Mouse (Mus musculus) intestine, embryonic 15.5 days (tissue): ENCODE data around the gene 6030468B19Rik. TPM values are rescaled to one million over a fixed set of nuclear protein-coding genes. Genes with fewer than 3 reads are reported as not detected.

Experiments used
- ATAC-seq: fragments of 200-750 bp; cut with Nextera tagmentation; 2 replicates; pipeline ENCODE4 v1.8.0; 2017; ENCODE audit warnings: moderate TSS enrichment, moderate library complexity
- H3K27ac ChIP-seq: fragments of 300-500 bp; sonication (generic); 2 replicates; pipeline ENCODE4 v1.5.1; 2015; ENCODE audit warnings: mild to moderate bottlenecking, inconsistent platforms
- H3K27me3 ChIP-seq: fragments of 300-500 bp; sonication (generic); replicated peaks from 2 replicates; pipeline ENCODE4 v1.6.1; 2015; ENCODE audit warnings: inconsistent platforms
- H3K36me3 ChIP-seq: fragments of 300-500 bp; sonication (generic); 2 replicates; pipeline ENCODE4 v1.6.1; 2015; ENCODE audit warnings: inconsistent platforms
- H3K4me1 ChIP-seq: fragments of 300-500 bp; sonication (generic); replicated peaks from 2 replicates; pipeline ENCODE4 v1.6.1; 2015; ENCODE audit warnings: inconsistent platforms
- H3K4me2 ChIP-seq: fragments of 300-500 bp; sonication (generic); replicated peaks from 2 replicates; pipeline ENCODE4 v1.6.1; 2015; ENCODE audit warnings: mild to moderate bottlenecking, inconsistent platforms
- H3K4me3 ChIP-seq: fragments of 300-500 bp; sonication (generic); replicated peaks from 2 replicates; pipeline ENCODE4 v1.5.1; 2015; ENCODE audit warnings: inconsistent platforms
- H3K9ac ChIP-seq: fragments of 300-500 bp; sonication (generic); 2 replicates; pipeline ENCODE4 v1.6.1; 2015; ENCODE audit warnings: inconsistent platforms
- H3K9me3 ChIP-seq: fragments of 300-500 bp; sonication (generic); 2 replicates; pipeline ENCODE4 v1.6.1; 2016; ENCODE audit warnings: inconsistent platforms
- WGBS: fragments of 180-500 bp; shearing (Covaris S2); methylation state at CpG from one replicate; pipeline ENCODE4 v1.1.7; 2015; 5-methylcytosine and 5-hydroxymethylcytosine counted together
- polyA plus RNA-seq: library from polyadenylated mRNA; unstranded; fragments of >200 nt; fragmentation: Nextera tagmentation; extraction: Ambion mirVana; gene quantifications from 2 replicates; pipeline ENCODE4 v1.2.1, GENCODE M21; 2015

The 6030468B19Rik gene
- polyA plus RNA-seq, 1 experiment from 2014 or later, result 1.1 TPM

DNA sequence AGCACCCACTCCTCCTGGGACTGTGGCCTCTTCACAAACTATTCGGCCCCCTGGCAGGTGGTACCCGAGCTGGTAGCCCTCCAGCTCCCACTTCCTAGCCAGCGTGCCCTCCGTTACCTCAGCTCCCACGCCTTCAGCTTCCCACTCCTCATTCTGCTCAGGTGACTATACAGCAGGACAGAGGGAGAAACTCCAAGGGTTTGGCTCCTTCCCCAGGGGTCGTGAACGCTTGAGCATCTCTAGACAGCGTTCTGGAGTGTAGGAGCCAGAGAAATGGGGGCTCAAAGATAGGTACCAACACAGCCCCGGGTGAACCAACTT, 6.1 kb upstream of the 6030468B19Rik start:
- Histone ChIP-seq H3K4me3 (peak overlapping the region; percentile 29), H3K27me3 (no peaks in the 10 kb centered on the region), H3K9me3 (no peaks in the 10 kb centered on the region), H3K36me3 (no peaks in the 10 kb centered on the region), H3K9ac (peak overlapping the region; percentile 40; the same call in 1 of the 2 replicates), H3K4me1 (peaks cover 19% of the 10 kb centered on the region), H3K27ac (peak overlapping the region; percentile 88), H3K4me2 (peak overlapping the region; percentile 64)
- no peak for ATAC-seq
- 88% methylated on average over 9 of the region's 9 CpGs for WGBS

DNA sequence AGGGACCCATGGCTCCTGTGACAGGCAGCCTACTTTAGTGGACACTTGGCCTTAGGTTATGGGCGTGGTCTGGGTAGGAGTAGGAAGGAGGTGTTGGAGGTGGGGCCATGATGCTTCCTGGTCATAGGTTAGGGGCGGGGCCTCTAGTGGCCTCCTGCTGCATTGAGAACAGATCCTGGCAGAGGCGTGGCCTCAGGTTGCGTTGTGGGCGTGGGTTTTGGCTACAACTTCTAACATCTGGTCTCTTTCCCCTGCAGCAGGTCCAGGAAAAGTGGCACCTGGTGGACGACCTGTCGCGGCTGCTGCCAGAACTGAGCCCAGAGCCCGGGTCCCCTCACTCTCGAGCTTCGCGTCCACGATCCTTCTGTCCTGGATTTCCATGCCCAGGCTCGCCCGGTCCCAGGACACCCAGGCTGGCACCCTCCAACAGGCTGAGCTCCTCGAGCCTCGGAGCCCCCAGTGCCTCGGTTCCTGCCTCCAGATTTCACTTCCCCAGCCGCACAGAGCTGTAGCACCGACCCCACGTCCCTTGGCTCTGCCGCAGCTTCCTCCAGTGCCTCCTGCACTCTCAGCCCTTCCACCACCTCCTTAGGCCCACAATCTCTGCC, 5.1 kb upstream of the 6030468B19Rik start:
- Histone ChIP-seq H3K4me1 (peaks cover 21% of the 10 kb centered on the region), H3K9me3 (no peaks in the 10 kb centered on the region), H3K4me3 (peak overlapping the region; percentile 24), H3K27me3 (no peaks in the 10 kb centered on the region), H3K9ac (peak overlapping the region; percentile 47), H3K36me3 (no peaks in the 10 kb centered on the region), H3K4me2 (peak overlapping the region; percentile 64), H3K27ac (peak overlapping the region; percentile 88)
- WGBS, result 8% methylated on average over 22 of the region's 22 CpGs
- ATAC-seq, result peak; percentile 83

DNA sequence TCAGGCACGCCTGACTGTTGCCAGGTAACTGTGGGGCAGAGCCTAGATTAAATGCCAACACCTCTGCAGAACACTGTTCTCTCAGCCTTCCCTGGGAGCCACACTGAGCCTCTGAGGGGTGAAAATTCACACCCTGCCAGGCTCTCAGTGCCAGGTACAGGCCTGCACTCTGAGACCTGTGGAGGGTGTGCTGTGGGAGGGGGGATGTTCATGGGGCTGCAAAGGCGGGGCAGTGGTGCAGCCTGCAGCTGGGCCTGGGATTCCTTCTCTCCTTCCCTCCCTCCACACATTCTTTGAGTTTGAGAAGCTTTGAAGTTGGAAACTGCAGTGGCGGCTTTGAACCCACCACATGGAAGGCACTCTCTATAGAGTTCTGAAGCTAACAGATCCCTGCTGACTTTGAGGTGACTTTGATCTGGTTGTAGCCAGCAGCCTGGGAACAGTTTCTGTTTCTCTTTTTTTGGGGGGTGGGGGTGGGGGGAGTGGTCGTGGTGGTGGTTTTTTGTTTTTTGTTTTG, 3.4 kb upstream of the 6030468B19Rik start:
- peak overlapping the region; percentile 22; the same call in 1 of the 2 replicates for H3K27ac ChIP-seq
- H3K27me3 ChIP-seq, result no peaks in the 10 kb centered on the region
- no peak overlapping the region for H3K4me2 ChIP-seq
- no peaks in the 10 kb centered on the region for H3K9me3 ChIP-seq
- H3K9ac ChIP-seq, result no peak overlapping the region
- no peak overlapping the region for H3K4me3 ChIP-seq
- 67% methylated on average over 4 of the region's 4 CpGs for WGBS
- H3K4me1 ChIP-seq, result peaks cover 33% of the 10 kb centered on the region
- no peak for ATAC-seq
- H3K36me3 ChIP-seq, result no peaks in the 10 kb centered on the region

DNA sequence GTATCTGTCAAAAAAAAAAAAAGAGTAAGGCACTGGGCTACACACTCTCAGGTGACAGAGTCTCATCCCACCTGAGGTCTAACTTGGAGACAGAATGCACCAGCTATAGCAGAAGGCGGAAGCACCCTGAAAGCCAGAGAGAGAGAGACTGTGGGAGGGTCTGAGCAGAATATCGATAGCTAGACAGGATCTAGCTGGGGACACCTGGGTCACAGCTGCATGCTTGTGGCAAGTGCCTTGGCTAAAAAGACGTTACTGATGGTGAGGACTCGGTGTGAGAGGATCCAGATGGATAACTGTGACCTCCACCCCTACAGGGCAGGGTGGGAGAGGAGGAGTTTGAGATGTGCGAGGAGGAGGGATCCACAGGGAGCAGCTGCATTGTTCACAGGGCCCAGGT, 506 bp upstream of the 6030468B19Rik start:
- ATAC-seq, result no peak
- no peak overlapping the region for H3K27ac ChIP-seq

DNA sequence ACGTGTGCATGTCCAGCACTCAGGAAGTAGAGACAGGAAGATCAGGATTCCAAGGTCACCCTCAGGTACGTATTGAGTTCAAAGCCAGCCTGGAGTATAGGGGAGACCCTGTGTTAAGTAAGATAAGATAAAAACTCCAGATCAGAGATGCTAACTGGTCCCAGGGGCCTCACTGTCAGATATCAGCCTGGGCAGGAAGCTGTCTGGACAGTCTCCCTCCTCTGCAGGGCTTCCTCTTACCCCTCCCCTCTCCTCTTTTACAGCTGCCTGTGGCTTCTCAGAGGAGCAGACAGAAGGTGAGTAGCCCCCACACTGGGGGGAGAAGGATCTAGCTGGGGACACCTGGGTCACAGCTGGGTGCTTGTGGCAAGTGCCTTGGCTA, 691 bp downstream of the 6030468B19Rik start:
- Histone ChIP-seq H3K9me3 (no peaks in the 10 kb centered on the region), H3K27me3 (no peaks in the 10 kb centered on the region), H3K4me2 (no peak overlapping the region), H3K27ac (0 out of 2 replicates have a peak overlapping the region, but pooled peaks have one; percentile 1), H3K4me1 (peaks cover 14% of the 10 kb centered on the region), H3K36me3 (no peaks in the 10 kb centered on the region), H3K4me3 (no peak overlapping the region), H3K9ac (no peak overlapping the region)
- WGBS, result 22% methylated on average over 2 of the region's 2 CpGs
- peak; percentile 46; the same call in 1 of the 2 replicates for ATAC-seq

More for the DNA sequence above, 506 bp upstream of the 6030468B19Rik start:
- Histone ChIP-seq H3K9ac (no peak overlapping the region), H3K4me2 (no peak overlapping the region), H3K4me3 (no peak overlapping the region), H3K27me3 (no peaks in the 10 kb centered on the region), H3K4me1 (peaks cover 21% of the 10 kb centered on the region), H3K36me3 (no peaks in the 10 kb centered on the region), H3K9me3 (no peaks in the 10 kb centered on the region)
- 43% methylated on average over 5 of the region's 5 CpGs for WGBS

DNA sequence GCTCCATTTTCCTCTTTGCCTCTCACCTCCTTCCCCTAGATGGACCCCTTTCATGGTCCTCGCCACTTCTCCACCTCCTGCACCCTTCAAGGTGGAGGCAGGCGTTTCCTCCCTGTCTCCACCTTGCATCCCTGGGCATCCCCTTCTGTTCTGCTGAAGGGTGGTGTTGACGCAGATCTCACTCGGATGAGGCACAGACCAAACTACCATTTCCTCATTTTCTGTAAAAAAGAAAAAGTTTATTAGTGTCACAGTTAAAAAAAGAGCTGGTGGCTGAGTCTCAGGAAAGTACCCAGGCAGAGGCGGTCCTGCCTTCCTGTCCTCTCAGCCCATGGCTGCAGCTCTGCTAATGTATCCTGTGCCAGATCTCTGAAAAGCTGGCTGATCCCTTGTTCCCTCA, 1.7 kb downstream of the 6030468B19Rik start:
- Histone ChIP-seq H3K9me3 (no peaks in the 10 kb centered on the region), H3K4me3 (no peak overlapping the region), H3K36me3 (no peaks in the 10 kb centered on the region), H3K27ac (no peak overlapping the region), H3K4me1 (peaks cover 14% of the 10 kb centered on the region), H3K4me2 (no peak overlapping the region), H3K9ac (no peak overlapping the region), H3K27me3 (no peaks in the 10 kb centered on the region)
- no peak for ATAC-seq
- WGBS, result 64% methylated on average over 5 of the region's 5 CpGs

DNA sequence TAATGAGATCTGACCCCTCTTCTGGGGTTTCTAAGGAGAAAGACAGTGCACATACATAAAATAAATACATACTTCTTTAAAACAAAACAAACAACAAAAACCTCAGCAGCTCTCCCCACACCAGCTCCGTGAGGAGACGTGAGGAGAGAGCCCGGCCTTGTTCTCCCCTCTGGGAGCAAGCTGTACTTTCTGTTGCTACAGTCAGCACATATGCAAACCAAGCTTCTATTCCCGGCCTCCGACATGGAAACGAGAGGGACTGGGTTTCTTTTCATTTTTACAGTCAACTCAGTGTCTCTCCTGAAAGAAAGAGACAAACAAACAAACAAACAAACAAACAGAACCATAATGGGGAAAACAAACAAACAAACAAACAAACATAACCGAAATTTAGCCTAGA, 2.6 kb downstream of the 6030468B19Rik start:
- Histone ChIP-seq H3K36me3 (no peaks in the 10 kb centered on the region), H3K27me3 (no peaks in the 10 kb centered on the region), H3K4me3 (no peak overlapping the region), H3K4me1 (peaks cover 14% of the 10 kb centered on the region), H3K9me3 (no peaks in the 10 kb centered on the region), H3K4me2 (no peak overlapping the region), H3K9ac (no peak overlapping the region), H3K27ac (no peak overlapping the region)
- ATAC-seq, result no peak
- 82% methylated on average over 7 of the region's 7 CpGs for WGBS

DNA sequence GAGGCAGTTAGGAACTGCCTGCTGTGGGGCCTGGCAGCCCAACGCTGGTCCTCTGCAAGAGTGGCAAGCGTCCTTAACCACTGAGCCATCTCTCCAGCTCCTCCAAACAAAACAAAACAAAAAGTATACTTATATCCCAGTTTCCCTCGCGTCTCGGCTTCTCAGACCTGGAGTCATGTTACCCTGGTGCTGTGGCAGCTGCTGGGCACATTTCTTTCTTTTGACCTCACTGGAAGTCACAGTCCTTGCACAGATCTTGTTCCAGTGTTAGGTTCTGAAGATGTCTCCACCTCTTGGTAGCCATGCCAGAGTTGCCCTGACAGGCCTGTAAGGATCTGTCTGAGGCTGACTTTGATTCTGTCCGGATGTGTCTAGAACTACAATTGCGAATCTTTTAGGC, 4.2 kb downstream of the 6030468B19Rik start:
- H3K4me2 ChIP-seq, result no peak overlapping the region
- H3K4me3 ChIP-seq, result no peak overlapping the region
- no peak overlapping the region for H3K9ac ChIP-seq
- WGBS, result 74% methylated on average over 7 of the region's 7 CpGs
- no peak overlapping the region for H3K27ac ChIP-seq
- H3K36me3 ChIP-seq, result no peaks in the 10 kb centered on the region
- H3K4me1 ChIP-seq, result peaks cover 14% of the 10 kb centered on the region
- H3K27me3 ChIP-seq, result no peaks in the 10 kb centered on the region
- H3K9me3 ChIP-seq, result no peaks in the 10 kb centered on the region
- no peak for ATAC-seq

DNA sequence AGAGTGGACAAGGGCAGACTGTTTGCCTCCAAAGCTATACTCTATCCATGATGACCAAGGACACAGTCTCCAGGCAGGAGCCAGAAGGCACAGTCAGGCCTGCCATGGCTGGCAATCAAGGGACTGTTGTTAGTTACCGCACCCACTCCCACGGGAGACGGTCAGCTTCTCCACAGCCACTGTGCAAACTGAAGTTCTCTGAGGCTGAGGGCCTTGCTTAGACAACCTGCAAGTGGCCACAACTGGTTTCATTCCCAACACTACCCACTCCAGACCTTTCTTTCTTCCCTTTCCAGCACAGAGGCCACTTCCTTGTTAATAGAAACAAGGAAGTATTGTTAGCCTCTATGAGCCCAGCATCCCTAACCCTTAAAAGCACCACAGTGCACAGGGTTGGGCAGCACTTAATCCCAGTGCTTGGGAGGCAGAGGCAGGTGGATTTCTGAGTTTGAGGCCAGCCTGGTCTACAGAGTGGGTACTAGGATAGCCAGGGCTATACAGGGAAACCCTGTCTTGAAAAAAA, 5.8 kb downstream of the 6030468B19Rik start:
- Histone ChIP-seq H3K36me3 (no peaks in the 10 kb centered on the region), H3K4me3 (no peak overlapping the region), H3K9ac (no peak overlapping the region), H3K27me3 (no peaks in the 10 kb centered on the region), H3K4me1 (peaks cover 4% of the 10 kb centered on the region), H3K4me2 (no peak overlapping the region), H3K27ac (no peak overlapping the region), H3K9me3 (no peaks in the 10 kb centered on the region)
- no peak for ATAC-seq
- 87% methylated on average over 3 of the region's 3 CpGs for WGBS

DNA sequence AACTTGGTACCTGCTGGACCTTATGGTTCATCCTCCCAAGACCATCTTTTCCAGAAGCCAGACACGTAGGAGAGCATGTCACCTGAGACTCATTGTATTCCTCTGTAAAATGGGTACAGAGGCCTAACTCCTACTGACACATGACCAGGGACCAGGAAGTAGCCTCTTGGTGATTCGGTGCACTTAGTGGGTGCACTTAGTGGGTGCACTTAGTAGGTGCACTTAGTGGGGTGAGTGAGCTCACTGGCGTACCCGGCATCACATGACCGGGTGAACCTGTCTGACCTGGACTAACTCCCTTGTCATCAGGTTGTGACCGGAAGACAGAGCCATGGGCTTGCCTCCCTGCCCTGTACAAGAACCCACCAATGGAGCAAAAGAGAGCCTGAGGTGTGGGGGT, 9.3 kb downstream of the 6030468B19Rik start:
- H3K36me3 ChIP-seq, result no peaks in the 10 kb centered on the region
- H3K4me2 ChIP-seq, result no peak overlapping the region
- H3K9me3 ChIP-seq, result no peaks in the 10 kb centered on the region
- 91% methylated on average over 6 of the region's 6 CpGs for WGBS
- no peak overlapping the region for H3K4me3 ChIP-seq
- H3K27me3 ChIP-seq, result no peaks in the 10 kb centered on the region
- peaks cover 19% of the 10 kb centered on the region for H3K4me1 ChIP-seq
- no peak for ATAC-seq
- no peak overlapping the region for H3K9ac ChIP-seq
- no peak overlapping the region for H3K27ac ChIP-seq

DNA sequence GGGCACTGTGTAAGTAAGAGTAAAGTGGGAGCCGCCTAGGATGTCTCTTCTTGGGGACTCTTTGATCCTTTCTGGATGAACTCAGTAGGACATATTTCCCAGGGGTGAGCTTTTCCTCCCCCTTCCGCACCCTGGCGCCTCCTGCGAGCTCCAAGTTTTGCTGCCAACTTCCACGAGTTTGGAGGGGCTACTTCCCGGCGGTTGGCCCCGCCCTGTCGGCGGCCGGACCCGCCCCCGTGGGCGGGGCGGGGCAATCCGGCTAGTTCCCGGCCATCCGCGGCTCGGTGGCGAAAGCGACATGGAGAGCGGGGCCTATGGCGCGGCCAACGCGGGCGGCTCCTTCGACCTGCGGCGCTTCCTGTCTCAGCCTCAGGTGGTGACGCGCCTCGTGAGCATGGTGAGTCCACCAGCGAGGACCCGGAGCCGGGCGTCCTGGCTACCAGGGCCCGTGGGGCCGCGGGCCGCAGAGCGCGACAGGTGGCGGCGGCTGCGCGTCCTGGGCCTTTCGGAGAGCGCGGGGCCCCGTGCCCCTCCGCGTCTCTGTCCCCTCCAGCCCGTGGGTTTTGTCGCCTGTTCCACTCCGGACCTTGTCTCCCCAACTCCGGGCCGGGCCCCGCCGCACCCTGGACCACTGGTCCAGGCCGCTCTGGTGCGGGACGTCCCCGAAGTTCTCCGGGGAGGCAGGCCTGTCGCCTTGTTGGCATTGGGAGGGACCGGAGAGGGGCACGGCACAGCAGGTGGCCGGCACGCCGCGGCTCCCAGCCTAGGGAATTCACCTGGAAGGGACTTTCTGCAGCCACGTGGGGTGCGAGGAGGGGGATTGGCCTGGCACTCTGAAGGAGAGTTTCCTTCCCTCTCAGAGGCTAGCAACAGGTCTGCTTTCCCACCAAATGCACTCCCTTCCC, 12.2 kb downstream of the 6030468B19Rik start, which contains the start of the genes Gm20708 and Syngr2:
TSS of gene Gm20708 (plus strand) at position 262 of the 905 bp plus-strand sequence.
TSS of gene Syngr2 (plus strand) at position 262 of the 905 bp plus-strand sequence.
- peak; percentile 83 for ATAC-seq
- peak within 1 kb of the TSS; percentile 77 for H3K9ac ChIP-seq
- H3K4me2 ChIP-seq, result peak within 1 kb of the TSS; percentile 95
- H3K27ac ChIP-seq, result peak within 1 kb of the TSS; percentile 89
- H3K4me1 ChIP-seq, result peaks cover 19% of the 10 kb centered on the region
- no peaks in the 10 kb centered on the region for H3K9me3 ChIP-seq
- H3K36me3 ChIP-seq, result peaks cover 25% of the 10 kb centered on the region
- H3K4me3 ChIP-seq, result peak within 1 kb of the TSS; percentile 82
- under 1% methylated on average over 74 of the region's 75 CpGs for WGBS
- H3K27me3 ChIP-seq, result no peaks in the 10 kb centered on the region

DNA sequence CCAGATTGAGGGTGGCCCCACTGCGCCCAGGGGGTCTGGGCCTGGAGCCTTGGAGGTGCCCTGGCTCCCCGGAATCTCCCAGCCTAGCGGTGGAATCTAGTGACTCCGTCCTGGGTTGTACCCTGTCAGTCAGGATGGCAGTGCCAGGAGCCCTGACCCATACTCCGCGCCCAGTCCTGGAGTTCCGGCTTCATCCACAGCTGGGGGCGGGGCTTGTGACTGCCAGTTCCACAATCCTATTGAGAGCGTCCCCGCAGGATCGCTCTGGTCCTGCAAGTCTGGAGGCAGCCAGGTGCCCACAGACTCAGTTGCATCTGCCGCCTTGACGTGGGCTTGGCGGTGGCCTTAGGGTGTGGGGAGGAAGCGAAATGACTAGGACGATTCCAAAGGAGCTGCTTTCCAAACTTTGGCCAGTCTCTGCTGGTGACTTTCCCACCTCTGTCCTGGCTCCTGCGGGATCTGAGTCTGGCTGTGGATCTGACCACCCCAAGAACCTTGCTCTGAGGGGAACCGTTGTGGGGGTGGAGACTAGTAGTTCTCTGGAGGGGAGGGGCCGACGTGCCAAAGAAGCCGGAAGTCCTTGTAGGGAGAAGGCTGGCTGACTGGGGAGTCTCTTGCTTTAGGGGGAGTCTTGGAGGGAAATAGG, 13.1 kb downstream of the 6030468B19Rik start:
- peak overlapping the region; percentile 95 for H3K4me2 ChIP-seq
- ATAC-seq, result peak; percentile 90
- H3K4me1 ChIP-seq, result peaks cover 19% of the 10 kb centered on the region
- peaks cover 31% of the 10 kb centered on the region for H3K36me3 ChIP-seq
- H3K4me3 ChIP-seq, result peak overlapping the region; percentile 82
- peak overlapping the region; percentile 77 for H3K9ac ChIP-seq
- no peaks in the 10 kb centered on the region for H3K27me3 ChIP-seq
- WGBS, result under 1% methylated on average over 21 of the region's 21 CpGs
- no peaks in the 10 kb centered on the region for H3K9me3 ChIP-seq
- peak overlapping the region; percentile 89 for H3K27ac ChIP-seq
